Mouse (Mus musculus) lung, embryonic 16.5 days (tissue): ENCODE measurements around the gene Map7. TPM values are rescaled to one million over a fixed set of nuclear protein-coding genes. Genes with fewer than 3 reads are reported as not detected.

ENCODE experiments used
- ATAC-seq: fragments of 200-750 bp; cut with Nextera tagmentation; 2 replicates; pipeline ENCODE4 v1.8.0; 2017; ENCODE audit warnings: low read depth, mild to moderate bottlenecking, moderate library complexity
- H3K27ac ChIP-seq: fragments of 300-500 bp; sonication (generic); 2 replicates; pipeline ENCODE4 v1.5.1; 2014; ENCODE audit warnings: mild to moderate bottlenecking, control low read depth, low read length
- H3K27me3 ChIP-seq: fragments of 300-500 bp; sonication (generic); 2 replicates; pipeline ENCODE4 v1.6.1; 2014; ENCODE audit warnings: low read depth, low read length, mixed read lengths; ENCODE audit not compliant: control insufficient read depth, insufficient read depth
- H3K36me3 ChIP-seq: fragments of 300-500 bp; sonication (generic); 2 replicates; pipeline ENCODE4 v1.6.1; 2014; ENCODE audit warnings: low read length; ENCODE audit not compliant: control insufficient read depth, insufficient read depth
- H3K4me1 ChIP-seq: fragments of 300-500 bp; sonication (generic); replicated peaks from 2 replicates; pipeline ENCODE4 v1.6.1; 2014; ENCODE audit warnings: low read length, mixed read lengths; ENCODE audit not compliant: control insufficient read depth, insufficient read depth
- H3K4me2 ChIP-seq: fragments of 300-500 bp; sonication (generic); 2 replicates; pipeline ENCODE4 v1.6.1; 2014; ENCODE audit warnings: low read depth, low read length, control low read depth
- H3K4me3 ChIP-seq: fragments of 300-500 bp; sonication (generic); 2 replicates; pipeline ENCODE4 v1.5.1; 2014; ENCODE audit warnings: mild to moderate bottlenecking, low read length, control low read depth
- H3K9ac ChIP-seq: fragments of 300-500 bp; sonication (generic); 2 replicates; pipeline ENCODE4 v1.6.1; 2014; ENCODE audit warnings: low read length, control low read depth
- H3K9me3 ChIP-seq: fragments of 300-500 bp; sonication (generic); 2 replicates; pipeline ENCODE4 v1.6.1; 2016; ENCODE audit warnings: low read length; ENCODE audit not compliant: control insufficient read depth
- WGBS: fragments of 180-500 bp; shearing (Covaris S2); extraction: QIAGEN DNeasy Blood & Tissue Kit; methylation state at CpG from one replicate; pipeline ENCODE4 v1.1.7; 2014; 5-methylcytosine and 5-hydroxymethylcytosine counted together
- polyA plus RNA-seq: library from polyadenylated mRNA; unstranded; fragments of >200 nt; fragmentation: Nextera tagmentation; extraction: Ambion mirVana; gene quantifications from 2 replicates; pipeline ENCODE4 v1.2.1, GENCODE M21; 2015

Gene Map7
- polyA plus RNA-seq, 1 experiment from 2014 or later = 14.4 TPM

- Histone ChIP-seq H3K9ac (no peak overlapping the region), H3K27me3 (no peaks in the 10 kb centered on the region), H3K36me3 (peaks cover 4% of the 10 kb centered on the region; the same call in 1 of the 2 replicates), H3K9me3 (no peaks in the 10 kb centered on the region), H3K4me1 (no peaks in the 10 kb centered on the region), H3K4me2 (no peak overlapping the region), H3K27ac (no peak overlapping the region), H3K4me3 (no peak overlapping the region)
- 72% methylated on average over 9 of the region's 9 CpGs for WGBS
- ATAC-seq = no peak
Measured at GRCm38 (mm10) chr10:20274022-20274421, 125.8 kb downstream of the Map7 start.

- Histone ChIP-seq H3K36me3 (no peaks in the 10 kb centered on the region), H3K4me2 (no peak overlapping the region), H3K27ac (no peak overlapping the region), H3K9me3 (no peaks in the 10 kb centered on the region), H3K4me3 (no peak overlapping the region), H3K27me3 (no peaks in the 10 kb centered on the region), H3K9ac (no peak overlapping the region), H3K4me1 (peaks cover 9% of the 10 kb centered on the region)
- ATAC-seq = no peak
- 28% methylated on average over 2 of the region's 2 CpGs for WGBS
Measured at GRCm38 (mm10) chr10:20281456-20281855, 133.2 kb downstream of the Map7 start.

- H3K36me3 ChIP-seq = no peaks in the 10 kb centered on the region
- no peaks in the 10 kb centered on the region for H3K27me3 ChIP-seq
- WGBS = 12% methylated on average over 10 of the region's 10 CpGs
- H3K4me1 ChIP-seq = peaks cover 13% of the 10 kb centered on the region
- H3K9ac ChIP-seq = no peak overlapping the region
- H3K9me3 ChIP-seq = no peaks in the 10 kb centered on the region
- no peak overlapping the region for H3K4me2 ChIP-seq
- H3K4me3 ChIP-seq = no peak overlapping the region
- ATAC-seq = peak; percentile 73
- no peak overlapping the region for H3K27ac ChIP-seq
Measured at GRCm38 (mm10) chr10:20285289-20285975, 137.2 kb downstream of the Map7 start.

GRCm38 (mm10) chr10:20285994-20286836, 137.9 kb downstream of the Map7 start:
- ATAC-seq = no peak; the same call in 1 of the 2 replicates
- no peaks in the 10 kb centered on the region for H3K9me3 ChIP-seq
- H3K27ac ChIP-seq = no peak overlapping the region
- H3K4me3 ChIP-seq = no peak overlapping the region
- H3K4me2 ChIP-seq = peak overlapping the region; percentile 33; the same call in 1 of the 2 replicates
- 30% methylated on average over 15 of the region's 15 CpGs for WGBS
- no peak overlapping the region for H3K9ac ChIP-seq
- peaks cover 13% of the 10 kb centered on the region for H3K4me1 ChIP-seq
- no peaks in the 10 kb centered on the region for H3K36me3 ChIP-seq
- H3K27me3 ChIP-seq = no peaks in the 10 kb centered on the region

DNA sequence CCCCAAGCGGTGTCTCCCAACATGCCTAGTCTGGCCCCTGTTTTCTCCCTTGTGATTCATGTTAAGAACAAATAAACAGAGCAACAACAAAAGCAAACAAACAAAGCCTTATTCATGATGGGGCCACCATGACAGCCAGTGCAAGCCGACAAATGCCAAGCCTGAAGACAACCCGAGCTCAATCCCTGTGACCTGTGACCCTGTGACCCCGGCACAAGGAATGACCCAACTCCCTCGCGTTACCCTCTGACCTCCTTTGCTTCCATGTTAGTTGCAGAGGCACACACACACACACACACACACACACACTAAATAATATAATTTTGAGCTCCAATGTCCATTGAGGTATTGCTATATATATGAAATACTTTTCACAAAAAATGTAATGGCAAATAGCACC, 139.1 kb downstream of the Map7 start:
- H3K4me3 ChIP-seq = no peak overlapping the region
- H3K27ac ChIP-seq = no peak overlapping the region
- H3K36me3 ChIP-seq = no peaks in the 10 kb centered on the region
- H3K27me3 ChIP-seq = no peaks in the 10 kb centered on the region
- ATAC-seq = no peak
- peaks cover 13% of the 10 kb centered on the region for H3K4me1 ChIP-seq
- no peak overlapping the region for H3K9ac ChIP-seq
- 54% methylated on average over 6 of the region's 6 CpGs for WGBS
- no peaks in the 10 kb centered on the region for H3K9me3 ChIP-seq
- H3K4me2 ChIP-seq = no peak overlapping the region

GRCm38 (mm10) chr10:20290467-20290883, 142.2 kb downstream of the Map7 start:
- Histone ChIP-seq H3K4me1 (peaks cover 13% of the 10 kb centered on the region), H3K9ac (peak overlapping the region; percentile 53; the same call in 1 of the 2 replicates), H3K4me2 (peak overlapping the region; percentile 57), H3K4me3 (peak overlapping the region; percentile 33), H3K9me3 (no peaks in the 10 kb centered on the region), H3K27ac (no peak overlapping the region), H3K27me3 (no peaks in the 10 kb centered on the region), H3K36me3 (no peaks in the 10 kb centered on the region)
- 0 out of 2 replicates have a peak, but pooled peaks have one; percentile 46 for ATAC-seq
- 21% methylated on average over 11 of the region's 11 CpGs for WGBS

DNA sequence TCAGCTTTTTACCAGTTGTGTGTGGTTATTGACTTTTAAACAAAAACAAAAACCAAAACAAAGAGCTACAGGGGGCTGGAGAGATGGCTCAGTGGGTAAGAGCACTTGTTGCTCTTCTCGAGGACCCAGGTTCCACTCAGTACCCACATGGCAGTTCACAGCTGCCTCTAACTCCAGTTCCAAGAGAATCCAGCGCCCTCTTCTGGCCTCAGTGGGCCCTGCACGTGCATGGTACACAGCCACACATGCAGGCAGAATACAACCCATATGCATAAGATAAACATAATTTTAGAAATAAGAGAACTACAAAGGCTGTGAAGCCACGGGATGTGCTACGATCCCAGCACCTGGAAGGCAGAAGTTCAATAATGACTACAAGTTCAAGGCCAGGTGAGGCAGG, 147.7 kb downstream of the Map7 start:
- Histone ChIP-seq H3K4me3 (no peak overlapping the region), H3K27ac (no peak overlapping the region), H3K9me3 (no peaks in the 10 kb centered on the region), H3K9ac (no peak overlapping the region), H3K36me3 (no peaks in the 10 kb centered on the region), H3K27me3 (no peaks in the 10 kb centered on the region), H3K4me1 (no peaks in the 10 kb centered on the region), H3K4me2 (no peak overlapping the region)
- WGBS = 62% methylated on average over 5 of the region's 5 CpGs
- no peak for ATAC-seq

DNA sequence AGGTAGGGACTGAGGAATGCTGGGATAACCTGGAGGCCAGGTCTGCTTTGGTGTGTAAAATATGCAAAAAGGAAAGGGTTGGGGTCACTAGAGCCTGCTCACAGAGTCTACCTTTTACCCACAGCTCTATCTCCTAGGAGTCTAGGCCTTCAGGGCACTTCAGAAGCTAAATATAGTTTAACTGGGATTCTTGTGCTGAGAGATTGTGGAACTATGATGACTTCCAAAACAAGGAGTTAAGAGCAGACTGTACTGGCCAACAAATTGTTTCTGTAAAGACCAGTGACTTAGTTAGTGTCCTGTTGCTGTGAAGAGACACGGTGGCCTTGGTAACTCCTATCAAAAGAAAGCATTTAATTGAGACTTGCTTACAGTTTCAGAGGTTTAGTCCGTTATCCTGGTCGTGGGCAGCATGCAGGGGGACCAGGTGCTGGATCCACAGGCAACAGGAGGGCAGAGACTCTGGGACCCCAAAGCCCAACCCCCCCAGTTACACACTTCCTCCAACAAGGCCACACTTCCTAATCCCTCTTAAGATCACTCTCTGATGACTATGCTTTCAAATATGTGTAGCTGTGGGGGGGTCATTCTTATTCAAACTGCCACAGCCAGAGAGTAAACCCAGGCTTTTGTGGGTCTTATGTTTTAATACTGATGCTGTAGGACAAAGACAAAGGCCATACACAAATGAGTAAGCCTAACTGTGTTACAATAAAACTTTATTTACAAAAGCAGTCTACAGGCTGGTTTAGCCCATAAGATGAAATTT, 150.1 kb downstream of the Map7 start:
- no peak for ATAC-seq
- no peak overlapping the region for H3K27ac ChIP-seq
- 48% methylated on average over 3 of the region's 3 CpGs for WGBS
- no peak overlapping the region for H3K4me3 ChIP-seq
- no peaks in the 10 kb centered on the region for H3K9me3 ChIP-seq
- H3K36me3 ChIP-seq = no peaks in the 10 kb centered on the region
- no peaks in the 10 kb centered on the region for H3K27me3 ChIP-seq
- H3K9ac ChIP-seq = no peak overlapping the region
- H3K4me1 ChIP-seq = no peaks in the 10 kb centered on the region
- no peak overlapping the region for H3K4me2 ChIP-seq

GRCm38 (mm10) chr10:20299114-20299513, 150.8 kb downstream of the Map7 start:
- Histone ChIP-seq H3K36me3 (no peaks in the 10 kb centered on the region), H3K9ac (no peak overlapping the region), H3K9me3 (no peaks in the 10 kb centered on the region), H3K27ac (no peak overlapping the region), H3K27me3 (no peaks in the 10 kb centered on the region), H3K4me1 (no peaks in the 10 kb centered on the region), H3K4me3 (no peak overlapping the region), H3K4me2 (no peak overlapping the region)
- ATAC-seq = no peak
- 81% methylated on average over 5 of the region's 5 CpGs for WGBS
